Mouse (Mus musculus): ENCODE measurements around the gene Srpk2. TPM values are rescaled to one million over a fixed set of nuclear protein-coding genes. Genes with fewer than 3 reads are reported as not detected.

Srpk2 gene
- polyA plus RNA-seq, 1 experiment = 0.02 TPM

DNA sequence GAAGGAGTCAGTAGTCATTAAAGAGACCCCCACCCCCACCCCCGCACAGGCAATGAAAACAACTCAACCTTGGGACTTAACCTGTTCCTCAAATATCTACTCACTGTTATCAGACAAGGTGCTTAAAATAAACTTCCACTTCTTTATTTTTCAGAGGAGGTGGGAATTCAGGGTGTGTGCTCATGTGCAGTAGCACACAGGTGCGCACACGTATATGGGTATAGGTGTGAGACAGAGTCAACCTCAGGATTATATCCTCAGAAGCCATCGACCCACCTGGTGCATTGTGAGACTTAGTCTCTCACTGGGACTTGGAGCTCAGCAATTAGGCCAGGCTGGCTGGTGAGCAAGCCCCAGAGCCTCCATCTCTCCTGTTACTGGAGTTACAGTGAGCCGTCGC, 153.3 kb downstream of the Srpk2 start:
- H3K4me1 ChIP-seq (ENCODE audit: control insufficient read depth) = no peaks in the 10 kb centered on the region
- no peak for TF ChIP-seq TAL1 (IDR thresholded peaks at IDR 0.05; ENCODE audit: low read length)
- no peak for TF ChIP-seq GATA1 (IDR thresholded peaks at IDR 0.05; ENCODE audit: low read length)
- H3K4me3 ChIP-seq (replicated peaks) = no peak overlapping the region
- no peaks in the 10 kb centered on the region for H3K9me3 ChIP-seq (ENCODE audit: control insufficient read depth, low read length)
- no peaks in the 10 kb centered on the region for H3K27me3 ChIP-seq (ENCODE audit: control insufficient read depth)
- no peaks in the 10 kb centered on the region for H3K36me3 ChIP-seq (ENCODE audit: control insufficient read depth)

DNA sequence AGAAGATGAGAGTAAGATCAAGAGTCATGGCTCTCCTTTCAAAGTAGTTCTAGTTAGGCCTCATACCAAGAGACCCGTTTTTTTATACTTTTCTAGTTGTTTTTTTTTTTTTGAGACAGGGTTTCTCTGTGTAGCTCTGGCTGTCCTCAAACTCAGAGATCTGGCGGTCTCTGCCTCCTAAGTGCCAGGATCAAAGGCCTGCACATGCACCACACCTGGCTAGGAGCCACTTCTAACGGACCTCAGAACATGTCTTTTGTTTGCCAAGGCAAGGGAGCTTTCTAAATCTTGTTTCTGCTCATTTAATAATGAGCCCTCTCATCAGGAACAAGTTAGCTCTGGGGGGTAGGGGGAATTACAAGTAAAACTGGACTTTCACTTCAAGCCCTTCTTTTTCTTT, 159.8 kb downstream of the Srpk2 start:
- Histone ChIP-seq H3K36me3 (ENCODE audit: control insufficient read depth) (peaks cover 8% of the 10 kb centered on the region), H3K27me3 (ENCODE audit: control insufficient read depth) (no peaks in the 10 kb centered on the region), H3K4me3 (replicated peaks) (no peak overlapping the region), H3K4me1 (ENCODE audit: control insufficient read depth) (no peaks in the 10 kb centered on the region), H3K9me3 (ENCODE audit: control insufficient read depth, low read length) (no peaks in the 10 kb centered on the region)
- TF ChIP-seq TAL1 (IDR thresholded peaks at IDR 0.05; ENCODE audit: low read length) (no peak), GATA1 (IDR thresholded peaks at IDR 0.05; ENCODE audit: low read length) (no peak)

DNA sequence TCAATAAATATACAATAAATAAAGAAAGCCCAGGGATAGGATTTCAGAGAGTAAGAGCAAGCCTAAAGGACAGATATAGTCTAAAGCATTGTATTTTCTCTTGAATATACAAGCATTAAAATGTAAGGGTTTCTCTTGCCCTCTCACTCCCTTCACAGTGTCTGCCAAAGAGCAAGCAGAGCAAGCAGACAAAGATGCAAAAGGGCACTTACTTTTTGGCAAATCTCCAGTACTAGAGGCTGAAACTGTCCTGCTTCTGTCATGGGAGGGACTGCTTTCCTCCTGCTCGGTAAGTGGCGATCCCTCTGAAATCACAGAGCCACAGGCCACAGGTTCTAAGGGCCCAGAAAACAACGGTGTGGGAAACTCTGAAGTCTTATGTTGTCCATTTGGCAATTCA, 160.5 kb downstream of the Srpk2 start:
- no peak for TF ChIP-seq TAL1 (IDR thresholded peaks at IDR 0.05; ENCODE audit: low read length)
- no peak for TF ChIP-seq GATA1 (IDR thresholded peaks at IDR 0.05; ENCODE audit: low read length)
- H3K9me3 ChIP-seq (ENCODE audit: control insufficient read depth, low read length) = no peaks in the 10 kb centered on the region
- H3K36me3 ChIP-seq (ENCODE audit: control insufficient read depth) = peaks cover 8% of the 10 kb centered on the region

DNA sequence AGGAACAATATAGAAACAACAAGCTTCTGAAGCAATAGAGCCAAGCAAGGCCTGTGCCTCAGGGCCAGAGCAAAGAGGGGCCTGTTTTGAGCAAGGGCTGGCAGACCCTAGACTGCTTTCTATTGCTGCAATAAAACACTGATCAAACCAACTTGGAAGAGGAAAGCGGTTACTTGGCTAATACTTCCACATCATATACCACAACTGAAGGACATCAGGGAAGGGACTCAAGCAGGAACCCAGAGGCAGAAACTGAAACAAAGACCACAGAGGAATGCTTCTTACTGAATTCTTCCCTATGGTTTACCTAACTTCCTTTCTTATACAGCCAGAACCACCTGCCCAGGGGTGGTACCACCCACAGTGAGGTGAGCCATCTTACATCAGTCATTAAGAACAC, 162.8 kb downstream of the Srpk2 start:
- no peak for TF ChIP-seq TAL1 (IDR thresholded peaks at IDR 0.05; ENCODE audit: low read length)
- TF ChIP-seq GATA1 (IDR thresholded peaks at IDR 0.05; ENCODE audit: low read length) = no peak
- Histone ChIP-seq H3K4me3 (replicated peaks) (no peak overlapping the region), H3K27me3 (ENCODE audit: control insufficient read depth) (no peaks in the 10 kb centered on the region), H3K9me3 (ENCODE audit: control insufficient read depth, low read length) (no peaks in the 10 kb centered on the region), H3K4me1 (ENCODE audit: control insufficient read depth) (no peaks in the 10 kb centered on the region), H3K36me3 (ENCODE audit: control insufficient read depth) (peaks cover 8% of the 10 kb centered on the region)

More for the DNA sequence above, 160.5 kb downstream of the Srpk2 start:
- Histone ChIP-seq H3K4me1 (ENCODE audit: control insufficient read depth) (no peaks in the 10 kb centered on the region), H3K27me3 (ENCODE audit: control insufficient read depth) (no peaks in the 10 kb centered on the region), H3K4me3 (replicated peaks) (no peak overlapping the region)

DNA sequence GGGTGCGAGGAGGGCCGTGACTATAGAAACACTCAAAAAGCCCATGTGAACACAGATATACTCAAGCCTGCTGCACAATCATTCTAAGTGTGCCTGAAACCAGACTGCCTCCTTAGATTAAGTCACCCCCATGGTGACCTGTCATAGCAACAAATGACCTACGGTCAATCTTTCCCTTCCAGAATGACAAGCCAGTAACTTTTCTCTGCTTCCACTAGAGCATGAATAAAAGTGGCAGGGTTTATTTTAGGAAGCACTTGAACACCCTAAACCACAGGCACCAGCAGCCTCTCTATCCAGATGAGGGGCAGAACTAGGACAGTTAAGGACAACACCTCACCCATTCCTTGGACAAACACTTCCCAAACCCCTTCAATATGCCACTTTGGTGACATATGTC, 164.7 kb downstream of the Srpk2 start:
- TF ChIP-seq GATA1 (IDR thresholded peaks at IDR 0.05; ENCODE audit: low read length) (no peak), TAL1 (IDR thresholded peaks at IDR 0.05; ENCODE audit: low read length) (no peak)
- peaks cover 7% of the 10 kb centered on the region for H3K36me3 ChIP-seq (ENCODE audit: control insufficient read depth)
- H3K4me3 ChIP-seq (replicated peaks) = no peak overlapping the region
- H3K9me3 ChIP-seq (ENCODE audit: control insufficient read depth, low read length) = no peaks in the 10 kb centered on the region
- H3K27me3 ChIP-seq (ENCODE audit: control insufficient read depth) = no peaks in the 10 kb centered on the region
- no peaks in the 10 kb centered on the region for H3K4me1 ChIP-seq (ENCODE audit: control insufficient read depth)

DNA sequence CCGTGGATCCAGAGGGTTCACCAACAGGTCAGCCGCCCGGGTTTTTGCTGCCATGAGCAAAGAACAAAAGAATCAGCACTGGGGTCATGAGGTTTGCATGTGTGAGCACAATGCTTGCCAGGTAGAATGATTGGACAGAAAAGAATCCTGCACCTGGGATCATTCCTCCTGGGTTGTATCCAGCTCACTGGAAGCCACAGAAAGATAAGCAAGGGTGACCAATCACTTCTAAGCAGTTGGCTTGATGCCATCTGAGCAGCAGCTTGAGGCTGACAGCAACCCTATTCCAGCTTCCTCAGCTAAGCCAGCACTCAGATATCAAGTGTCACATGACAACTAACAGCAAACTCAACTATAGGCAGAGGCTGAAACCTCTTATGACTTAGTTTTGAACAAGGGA, 165.7 kb downstream of the Srpk2 start:
- Histone ChIP-seq H3K4me3 (replicated peaks) (no peak overlapping the region), H3K36me3 (ENCODE audit: control insufficient read depth) (peaks cover 3% of the 10 kb centered on the region; the same call in 1 of the 2 replicates), H3K4me1 (ENCODE audit: control insufficient read depth) (no peaks in the 10 kb centered on the region), H3K9me3 (ENCODE audit: control insufficient read depth, low read length) (no peaks in the 10 kb centered on the region), H3K27me3 (ENCODE audit: control insufficient read depth) (no peaks in the 10 kb centered on the region)
- TF ChIP-seq GATA1 (IDR thresholded peaks at IDR 0.05; ENCODE audit: low read length) = no peak
- no peak for TF ChIP-seq TAL1 (IDR thresholded peaks at IDR 0.05; ENCODE audit: low read length)

DNA sequence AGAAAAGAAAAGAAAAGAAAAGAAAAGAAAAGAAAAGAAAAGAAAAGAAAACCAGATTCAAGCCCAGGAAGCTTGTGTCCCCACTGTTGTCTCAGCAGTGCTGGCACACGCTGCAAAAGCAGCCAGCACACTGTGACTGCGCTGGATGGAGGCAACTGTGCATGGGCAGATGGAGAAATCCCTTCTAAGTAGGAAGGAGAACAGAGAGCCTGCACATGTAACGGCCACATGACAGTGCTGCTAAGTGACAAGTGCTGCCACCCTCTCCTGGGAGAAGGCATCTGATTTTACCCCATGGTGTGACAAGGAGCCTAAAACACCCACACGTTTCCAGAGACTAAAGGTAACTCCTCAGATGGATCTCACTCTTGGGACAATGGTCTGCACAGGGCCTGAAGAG, 166.6 kb downstream of the Srpk2 start:
- no peak for TF ChIP-seq TAL1 (IDR thresholded peaks at IDR 0.05; ENCODE audit: low read length)
- no peaks in the 10 kb centered on the region for H3K9me3 ChIP-seq (ENCODE audit: control insufficient read depth, low read length)
- no peak overlapping the region for H3K4me3 ChIP-seq (replicated peaks)
- H3K4me1 ChIP-seq (ENCODE audit: control insufficient read depth) = no peaks in the 10 kb centered on the region
- no peaks in the 10 kb centered on the region for H3K27me3 ChIP-seq (ENCODE audit: control insufficient read depth)
- H3K36me3 ChIP-seq (ENCODE audit: control insufficient read depth) = peaks cover 6% of the 10 kb centered on the region; the same call in 1 of the 2 replicates

DNA sequence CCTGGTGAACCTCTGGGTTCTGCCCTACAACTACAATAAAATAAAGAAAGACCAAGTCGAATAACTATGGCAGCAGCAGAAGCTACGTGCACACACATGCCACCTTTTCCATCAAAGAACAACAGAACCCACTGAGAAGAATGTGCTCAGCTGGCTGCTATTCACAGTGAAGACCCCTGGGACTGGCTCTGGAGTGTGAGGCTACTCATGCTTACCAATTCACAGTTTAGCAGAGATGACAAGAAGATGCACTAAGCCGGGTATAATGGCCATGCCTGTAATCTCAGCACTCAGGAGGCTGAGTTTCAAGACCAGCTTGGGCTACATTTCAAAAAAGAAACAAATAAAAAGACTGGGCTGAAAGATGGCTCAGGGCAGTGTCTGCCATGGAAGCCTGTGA, 167.5 kb downstream of the Srpk2 start:
- Histone ChIP-seq H3K36me3 (ENCODE audit: control insufficient read depth) (peaks cover 8% of the 10 kb centered on the region; the same call in 1 of the 2 replicates), H3K4me3 (replicated peaks) (no peak overlapping the region), H3K27me3 (ENCODE audit: control insufficient read depth) (no peaks in the 10 kb centered on the region), H3K4me1 (ENCODE audit: control insufficient read depth) (no peaks in the 10 kb centered on the region), H3K9me3 (ENCODE audit: control insufficient read depth, low read length) (no peaks in the 10 kb centered on the region)
- no peak for TF ChIP-seq GATA1 (IDR thresholded peaks at IDR 0.05; ENCODE audit: low read length)
- no peak for TF ChIP-seq TAL1 (IDR thresholded peaks at IDR 0.05; ENCODE audit: low read length)

DNA sequence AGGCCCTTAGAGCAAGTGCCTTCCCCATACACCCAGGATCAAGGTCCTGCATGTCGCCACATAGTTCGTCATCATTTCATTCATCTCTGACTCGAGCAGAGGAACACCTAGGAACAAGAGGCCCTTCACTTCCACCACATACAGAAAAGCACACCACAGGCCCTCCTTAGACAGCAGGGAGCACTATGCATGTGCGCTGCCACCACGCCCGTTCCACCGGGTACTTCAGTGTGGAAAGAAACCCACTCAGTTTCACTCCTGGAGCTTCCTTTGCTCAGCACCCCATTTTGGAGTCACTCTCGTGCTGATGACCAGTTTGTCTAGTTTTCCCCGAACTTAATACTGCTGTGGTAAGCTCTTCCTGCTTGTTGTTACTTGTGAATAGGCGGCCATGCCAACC, 169.4 kb downstream of the Srpk2 start:
- Histone ChIP-seq H3K4me1 (ENCODE audit: control insufficient read depth) (no peaks in the 10 kb centered on the region), H3K9me3 (ENCODE audit: control insufficient read depth, low read length) (no peaks in the 10 kb centered on the region), H3K27me3 (ENCODE audit: control insufficient read depth) (no peaks in the 10 kb centered on the region), H3K4me3 (replicated peaks) (no peak overlapping the region), H3K36me3 (ENCODE audit: control insufficient read depth) (peaks cover 8% of the 10 kb centered on the region; the same call in 1 of the 2 replicates)
- no peak for TF ChIP-seq GATA1 (IDR thresholded peaks at IDR 0.05; ENCODE audit: low read length)
- TF ChIP-seq TAL1 (IDR thresholded peaks at IDR 0.05; ENCODE audit: low read length) = no peak

DNA sequence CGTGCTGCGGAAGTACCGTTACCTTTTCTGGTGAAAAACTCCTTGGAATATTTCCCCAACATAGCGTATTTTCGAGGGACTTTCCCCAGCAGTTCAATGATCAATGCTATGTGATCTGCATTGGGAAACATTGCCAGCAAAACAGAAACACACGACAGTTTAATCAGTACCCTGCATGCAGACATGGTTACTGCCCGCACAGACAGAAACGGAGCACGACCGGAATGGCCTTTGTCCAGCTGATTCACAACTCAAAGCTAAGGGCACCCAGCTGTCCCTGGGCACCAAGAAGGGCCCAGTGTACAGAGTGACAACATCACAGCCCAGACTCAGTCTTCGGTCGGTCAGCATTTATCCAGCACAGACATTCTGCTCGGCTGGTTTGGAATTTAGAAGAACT, 170.9 kb downstream of the Srpk2 start:
- Histone ChIP-seq H3K4me1 (ENCODE audit: control insufficient read depth) (no peaks in the 10 kb centered on the region), H3K36me3 (ENCODE audit: control insufficient read depth) (peaks cover 8% of the 10 kb centered on the region; the same call in 1 of the 2 replicates), H3K9me3 (ENCODE audit: control insufficient read depth, low read length) (no peaks in the 10 kb centered on the region), H3K27me3 (ENCODE audit: control insufficient read depth) (no peaks in the 10 kb centered on the region), H3K4me3 (replicated peaks) (no peak overlapping the region)
- TF ChIP-seq TAL1 (IDR thresholded peaks at IDR 0.05; ENCODE audit: low read length) = no peak
